Mouse (Mus musculus) limb, embryonic 15.5 days (tissue): ENCODE data around the gene Lsm3. TPM values are rescaled to one million over a fixed set of nuclear protein-coding genes. Genes with fewer than 3 reads are reported as not detected.

Experiments
- ATAC-seq: fragments of 200-750 bp; cut with Nextera tagmentation; 2 replicates; pipeline ENCODE4 v1.8.0; 2017; ENCODE audit warnings: low read depth, moderate TSS enrichment; ENCODE audit not compliant: insufficient number of reproducible peaks, low FRiP score, low TSS enrichment
- H3K27ac ChIP-seq: fragments of 300-500 bp; sonication (generic); 2 replicates; pipeline ENCODE4 v1.5.1; 2015; ENCODE audit warnings: moderate library complexity, mild to moderate bottlenecking, inconsistent platforms
- H3K27me3 ChIP-seq: fragments of 300-500 bp; sonication (generic); 2 replicates; pipeline ENCODE4 v1.6.1; 2015; ENCODE audit warnings: inconsistent platforms
- H3K36me3 ChIP-seq: fragments of 300-500 bp; sonication (generic); 2 replicates; pipeline ENCODE4 v1.6.1; 2015; ENCODE audit warnings: inconsistent platforms
- H3K4me1 ChIP-seq: fragments of 300-500 bp; sonication (generic); 2 replicates; pipeline ENCODE4 v1.6.1; 2015; ENCODE audit warnings: inconsistent platforms
- H3K4me2 ChIP-seq: fragments of 300-500 bp; sonication (generic); 2 replicates; pipeline ENCODE4 v1.6.1; 2015; ENCODE audit warnings: mild to moderate bottlenecking, inconsistent platforms
- H3K4me3 ChIP-seq: fragments of 300-500 bp; sonication (generic); 2 replicates; pipeline ENCODE4 v1.5.1; 2015; ENCODE audit warnings: mild to moderate bottlenecking, inconsistent platforms
- H3K9ac ChIP-seq: fragments of 300-500 bp; sonication (generic); 2 replicates; pipeline ENCODE4 v1.6.1; 2015; ENCODE audit warnings: inconsistent platforms
- H3K9me3 ChIP-seq: fragments of 300-500 bp; sonication (generic); 2 replicates; pipeline ENCODE4 v1.6.1; 2016; ENCODE audit warnings: inconsistent platforms
- WGBS: fragments of 180-500 bp; shearing (Covaris S2); methylation state at CpG from one replicate; pipeline ENCODE4 v1.1.7; 2015; 5-methylcytosine and 5-hydroxymethylcytosine counted together
- polyA plus RNA-seq: library from polyadenylated mRNA; unstranded; fragments of >200 nt; fragmentation: Nextera tagmentation; extraction: Ambion mirVana; gene quantifications from 2 replicates; pipeline ENCODE4 v1.2.1, GENCODE M21; 2015

The Lsm3 gene
- polyA plus RNA-seq, 1 experiment from 2014 or later, result 202 TPM

DNA sequence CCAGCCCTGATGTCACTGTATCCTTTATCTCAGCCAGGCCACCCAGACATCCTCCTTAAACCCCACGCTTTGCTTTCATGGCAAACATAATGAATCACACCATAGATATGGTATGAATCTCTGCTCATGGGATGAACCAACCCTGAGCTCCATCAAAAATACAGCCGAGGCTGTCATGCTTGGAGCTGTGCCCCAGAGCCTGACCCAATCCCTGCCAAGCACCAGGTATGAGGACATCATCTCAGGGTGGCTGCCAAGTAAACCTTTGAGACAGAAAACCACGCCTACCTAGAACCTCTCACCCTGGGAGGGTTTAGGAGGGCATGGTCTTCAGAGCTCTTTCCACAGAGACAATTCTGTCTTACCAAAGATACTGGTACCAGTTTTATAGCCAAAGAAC lies 47.3 kb downstream of the Lsm3 start:
- Histone ChIP-seq H3K36me3 (no peaks in the 10 kb centered on the region), H3K27me3 (no peaks in the 10 kb centered on the region), H3K27ac (no peak overlapping the region), H3K9ac (no peak overlapping the region), H3K4me1 (no peaks in the 10 kb centered on the region; the same call in 1 of the 2 replicates), H3K4me2 (no peak overlapping the region), H3K9me3 (no peaks in the 10 kb centered on the region), H3K4me3 (no peak overlapping the region)
- WGBS, result 84% methylated on average over 3 of the region's 3 CpGs
- ATAC-seq, result no peak

DNA sequence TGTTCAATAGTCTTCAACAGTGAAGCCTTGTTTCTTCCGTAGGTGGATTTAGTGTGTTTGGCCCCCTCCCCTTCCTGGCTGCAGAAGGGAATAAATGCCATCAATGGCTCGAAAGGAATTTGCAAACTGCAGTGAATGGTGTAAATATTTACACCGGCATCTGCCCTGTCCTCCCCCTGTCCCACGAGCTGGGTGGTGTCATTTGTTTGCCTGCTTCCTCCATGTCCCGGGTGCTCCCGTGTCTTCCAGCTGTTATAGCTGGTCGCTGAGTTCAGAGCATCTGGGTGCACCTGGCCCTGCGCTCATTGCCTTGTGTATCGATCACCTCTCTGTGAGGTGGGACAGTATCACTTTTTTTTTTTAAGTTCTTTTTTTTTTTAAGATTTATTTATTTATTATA lies 50.7 kb downstream of the Lsm3 start:
- Histone ChIP-seq H3K4me2 (no peak overlapping the region), H3K4me1 (no peaks in the 10 kb centered on the region; the same call in 1 of the 2 replicates), H3K9ac (no peak overlapping the region), H3K4me3 (no peak overlapping the region), H3K9me3 (no peaks in the 10 kb centered on the region), H3K36me3 (no peaks in the 10 kb centered on the region), H3K27me3 (no peaks in the 10 kb centered on the region), H3K27ac (no peak overlapping the region)
- ATAC-seq, result no peak
- 47% methylated on average over 9 of the region's 9 CpGs for WGBS

Other genes with a start within 250 kb of the Lsm3 start
- 4.1 and 4.5 TPM in 2 replicates for gene Wnt7a, start 104.6 kb upstream of the Lsm3 start, polyA plus RNA-seq
- gene Chchd4, start 42.4 kb upstream of the Lsm3 start, polyA plus RNA-seq, result 18.9 and 21.8 TPM in 2 replicates
- gene Tmem43, start 42.2 kb upstream of the Lsm3 start, polyA plus RNA-seq, result 81.3 and 89.9 TPM in 2 replicates
- 13.9 and 14.2 TPM in 2 replicates for gene Xpc, start within 50 bp of the Lsm3 start, polyA plus RNA-seq
- gene Slc6a6, start 168.1 kb downstream of the Lsm3 start, polyA plus RNA-seq, result 44.5 and 46.8 TPM in 2 replicates